Mouse (Mus musculus): Measurements from ENCODE around the gene Bbs7. TPM values are rescaled to one million over a fixed set of nuclear protein-coding genes. Genes with fewer than 3 reads are reported as not detected.
"Not testable (repeated sequence)": the region's sequence is repeated elsewhere in the genome, so short reads cannot be mapped to it uniquely, and the experiment has no call there.

Bbs7 gene
- 10.1 and 14.0 TPM in 2 replicates for polyA plus RNA-seq (2012; rRNA removed)
- 11.6 and 12.2 TPM in 2 replicates for polyA plus RNA-seq (2014; fragmentation: Nextera tagmentation; extraction: Ambion mirVana)

- Histone ChIP-seq H3K4me2 (replicated peaks; ENCODE audit: low read depth, low read length, severe bottlenecking) (peak within 1 kb of the TSS; percentile 55), H3K4me3 (replicated peaks; ENCODE audit: low read length) (peak within 1 kb of the TSS; percentile 74), H3K4me1 (ENCODE audit: control insufficient read depth, insufficient read depth, low read length) (0 out of 2 replicates have a peak, but pooled peaks cover 2% of the 10 kb centered on the region), H3K27ac (replicated peaks; ENCODE audit: low read depth, low read length) (no peak within 1 kb of the TSS), H3K36me3 (ENCODE audit: control insufficient read depth, insufficient read depth, low read length) (no peaks in the 10 kb centered on the region), H3K9me3 (ENCODE audit: control insufficient read depth, low read length) (no peaks in the 10 kb centered on the region), H3K27me3 (ENCODE audit: control insufficient read depth, insufficient read depth, low read length) (no peaks in the 10 kb centered on the region), H3K9ac (ENCODE audit: low read depth, low read length, severe bottlenecking) (peak within 1 kb of the TSS; percentile 78)
- DNase-seq (ENCODE audit: low spot score) (peak; percentile 97), ATAC-seq (ENCODE audit: low FRiP score, low read depth) (peak; percentile 99)
- TF ChIP-seq POLR2A (IDR thresholded peaks at IDR 0.05; ENCODE audit: borderline replicate concordance, extremely low read depth, insufficient read depth, insufficient read length), result 0 out of 2 replicates have a peak, but pooled peaks have one; percentile 42
- WGBS, result 3% methylated on average over 37 of the region's 38 CpGs
Measured at GRCm38 (mm10) chr3:36613202-36613907, at the start of gene Bbs7. Gene Bbs7, minus strand, starts transcription at chr3:36613477.

GRCm38 (mm10) chr3:36645245-36645559 lies 31.9 kb upstream of the Bbs7 start:
- not testable (repeated sequence) for H3K4me2 ChIP-seq (replicated peaks; ENCODE audit: low read depth, low read length, severe bottlenecking); H3K27me3 ChIP-seq (ENCODE audit: control insufficient read depth, insufficient read depth, low read length); ATAC-seq (ENCODE audit: low FRiP score, low read depth); H3K27ac ChIP-seq (replicated peaks; ENCODE audit: low read depth, low read length); H3K9ac ChIP-seq (ENCODE audit: low read depth, low read length, severe bottlenecking); H3K4me1 ChIP-seq (ENCODE audit: control insufficient read depth, insufficient read depth, low read length); H3K9me3 ChIP-seq (ENCODE audit: control insufficient read depth, low read length); H3K4me3 ChIP-seq (replicated peaks; ENCODE audit: low read length); DNase-seq (ENCODE audit: low spot score); H3K36me3 ChIP-seq (ENCODE audit: control insufficient read depth, insufficient read depth, low read length)

GRCm38 (mm10) chr3:36644554-36645244 lies 31.4 kb upstream of the Bbs7 start:
- H3K9ac ChIP-seq (ENCODE audit: low read depth, low read length, severe bottlenecking), result no peak overlapping the region
- WGBS, result 74% methylated on average over 3 of the region's 3 CpGs
- TF ChIP-seq POLR2A (IDR thresholded peaks at IDR 0.05; ENCODE audit: borderline replicate concordance, extremely low read depth, insufficient read depth, insufficient read length), result no peak
- no peaks in the 10 kb centered on the region for H3K27me3 ChIP-seq (ENCODE audit: control insufficient read depth, insufficient read depth, low read length)
- H3K36me3 ChIP-seq (ENCODE audit: control insufficient read depth, insufficient read depth, low read length), result no peaks in the 10 kb centered on the region
- no peak overlapping the region for H3K4me2 ChIP-seq (replicated peaks; ENCODE audit: low read depth, low read length, severe bottlenecking)
- no peak overlapping the region for H3K4me3 ChIP-seq (replicated peaks; ENCODE audit: low read length)
- no peak for ATAC-seq (ENCODE audit: low FRiP score, low read depth)
- no peak for DNase-seq (ENCODE audit: low spot score)
- no peak overlapping the region for H3K27ac ChIP-seq (replicated peaks; ENCODE audit: low read depth, low read length)
- H3K9me3 ChIP-seq (ENCODE audit: control insufficient read depth, low read length), result no peaks in the 10 kb centered on the region
- H3K4me1 ChIP-seq (ENCODE audit: control insufficient read depth, insufficient read depth, low read length), result no peaks in the 10 kb centered on the region

GRCm38 (mm10) chr3:36643354-36643753 lies 30.1 kb upstream of the Bbs7 start:
- H3K4me1 ChIP-seq (ENCODE audit: control insufficient read depth, insufficient read depth, low read length), result no peaks in the 10 kb centered on the region
- no peak overlapping the region for H3K9ac ChIP-seq (ENCODE audit: low read depth, low read length, severe bottlenecking)
- TF ChIP-seq POLR2A (IDR thresholded peaks at IDR 0.05; ENCODE audit: borderline replicate concordance, extremely low read depth, insufficient read depth, insufficient read length), result no peak
- H3K9me3 ChIP-seq (ENCODE audit: control insufficient read depth, low read length), result no peaks in the 10 kb centered on the region
- H3K36me3 ChIP-seq (ENCODE audit: control insufficient read depth, insufficient read depth, low read length), result no peaks in the 10 kb centered on the region
- DNase-seq (ENCODE audit: low spot score) (no peak), ATAC-seq (ENCODE audit: low FRiP score, low read depth) (no peak)
- no peak overlapping the region for H3K4me3 ChIP-seq (replicated peaks; ENCODE audit: low read length)
- no peak overlapping the region for H3K4me2 ChIP-seq (replicated peaks; ENCODE audit: low read depth, low read length, severe bottlenecking)
- no peaks in the 10 kb centered on the region for H3K27me3 ChIP-seq (ENCODE audit: control insufficient read depth, insufficient read depth, low read length)
- no peak overlapping the region for H3K27ac ChIP-seq (replicated peaks; ENCODE audit: low read depth, low read length)
- WGBS, result 74% methylated on average over 3 of the region's 3 CpGs

- DNase-seq (ENCODE audit: low spot score) (no peak), ATAC-seq (ENCODE audit: low FRiP score, low read depth) (no peak)
- no peak overlapping the region for H3K4me3 ChIP-seq (replicated peaks; ENCODE audit: low read length)
- WGBS, result 72% methylated on average over 13 of the region's 13 CpGs
- H3K36me3 ChIP-seq (ENCODE audit: control insufficient read depth, insufficient read depth, low read length), result no peaks in the 10 kb centered on the region
- no peaks in the 10 kb centered on the region for H3K9me3 ChIP-seq (ENCODE audit: control insufficient read depth, low read length)
- H3K4me1 ChIP-seq (ENCODE audit: control insufficient read depth, insufficient read depth, low read length), result no peaks in the 10 kb centered on the region
- H3K4me2 ChIP-seq (replicated peaks; ENCODE audit: low read depth, low read length, severe bottlenecking), result no peak overlapping the region
- TF ChIP-seq POLR2A (IDR thresholded peaks at IDR 0.05; ENCODE audit: borderline replicate concordance, extremely low read depth, insufficient read depth, insufficient read length), result no peak
- no peak overlapping the region for H3K27ac ChIP-seq (replicated peaks; ENCODE audit: low read depth, low read length)
- H3K27me3 ChIP-seq (ENCODE audit: control insufficient read depth, insufficient read depth, low read length), result no peaks in the 10 kb centered on the region
- no peak overlapping the region for H3K9ac ChIP-seq (ENCODE audit: low read depth, low read length, severe bottlenecking)
Measured at GRCm38 (mm10) chr3:36642736-36643135, 29.5 kb upstream of the Bbs7 start.

All from limb, embryonic 14.5 days (tissue).